Mouse (Mus musculus): Measurements from ENCODE around the gene Camta1. TPM values are rescaled to one million over a fixed set of nuclear protein-coding genes. Genes with fewer than 3 reads are reported as not detected.

Camta1 gene
- polyA plus RNA-seq, 1 experiment = 13.4 TPM

GRCm38 (mm10) chr4:151827840-151828239, 33.8 kb downstream of the Camta1 start:
- H3K4me1 ChIP-seq = peaks cover 71% of the 10 kb centered on the region
- peaks cover 59% of the 10 kb centered on the region for H3K36me3 ChIP-seq (replicated peaks; ENCODE audit: low read length)
- no peaks in the 10 kb centered on the region for H3K27me3 ChIP-seq (replicated peaks)
- no peaks in the 10 kb centered on the region for H3K9me3 ChIP-seq
- TF ChIP-seq GATA1 (IDR thresholded peaks at IDR 0.05; ENCODE audit: borderline replicate concordance, low read length) (no peak), FLI1 (IDR thresholded peaks at IDR 0.05; ENCODE audit: low read length) (no peak)
- peak overlapping the region; percentile 71 for H3K4me3 ChIP-seq (replicated peaks)

- no peaks in the 10 kb centered on the region for H3K9me3 ChIP-seq
- H3K4me1 ChIP-seq = peaks cover 71% of the 10 kb centered on the region
- H3K27me3 ChIP-seq (replicated peaks) = no peaks in the 10 kb centered on the region
- peak overlapping the region; percentile 70 for H3K4me3 ChIP-seq (replicated peaks)
- H3K36me3 ChIP-seq (replicated peaks; ENCODE audit: low read length) = peaks cover 59% of the 10 kb centered on the region
- TF ChIP-seq GATA1 (IDR thresholded peaks at IDR 0.05; ENCODE audit: borderline replicate concordance, low read length) (no peak), FLI1 (IDR thresholded peaks at IDR 0.05; ENCODE audit: low read length) (no peak)
Observed at GRCm38 (mm10) chr4:151827356-151827755, 34.3 kb downstream of the Camta1 start.

- TF ChIP-seq FLI1 (IDR thresholded peaks at IDR 0.05; ENCODE audit: low read length) = no peak
- TF ChIP-seq GATA1 (IDR thresholded peaks at IDR 0.05; ENCODE audit: borderline replicate concordance, low read length) = no peak
- peaks cover 67% of the 10 kb centered on the region for H3K36me3 ChIP-seq (replicated peaks; ENCODE audit: low read length)
- H3K9me3 ChIP-seq = no peaks in the 10 kb centered on the region
- peaks cover 96% of the 10 kb centered on the region for H3K4me1 ChIP-seq
- H3K27me3 ChIP-seq (replicated peaks) = no peaks in the 10 kb centered on the region
- H3K4me3 ChIP-seq (replicated peaks) = no peak overlapping the region
Observed at GRCm38 (mm10) chr4:151823963-151824362, 37.7 kb downstream of the Camta1 start.

- TF ChIP-seq FLI1 (IDR thresholded peaks at IDR 0.05; ENCODE audit: low read length) = no peak
- TF ChIP-seq GATA1 (IDR thresholded peaks at IDR 0.05; ENCODE audit: borderline replicate concordance, low read length) = no peak
- Histone ChIP-seq H3K36me3 (replicated peaks; ENCODE audit: low read length) (peaks cover 60% of the 10 kb centered on the region), H3K4me1 (peaks cover 96% of the 10 kb centered on the region), H3K27me3 (replicated peaks) (no peaks in the 10 kb centered on the region), H3K9me3 (no peaks in the 10 kb centered on the region), H3K4me3 (replicated peaks) (peak overlapping the region; percentile 71)
Observed at GRCm38 (mm10) chr4:151822986-151823385, 38.7 kb downstream of the Camta1 start.

GRCm38 (mm10) chr4:151817981-151818766, 43.5 kb downstream of the Camta1 start:
- no peaks in the 10 kb centered on the region for H3K27me3 ChIP-seq (replicated peaks)
- H3K36me3 ChIP-seq (replicated peaks; ENCODE audit: low read length) = peaks cover 46% of the 10 kb centered on the region
- no peak for TF ChIP-seq FLI1 (IDR thresholded peaks at IDR 0.05; ENCODE audit: low read length)
- TF ChIP-seq GATA1 (IDR thresholded peaks at IDR 0.05; ENCODE audit: borderline replicate concordance, low read length) = no peak
- H3K4me1 ChIP-seq = peaks cover 100% of the 10 kb centered on the region
- H3K4me3 ChIP-seq (replicated peaks) = peak overlapping the region; percentile 79
- no peaks in the 10 kb centered on the region for H3K9me3 ChIP-seq

- Histone ChIP-seq H3K36me3 (replicated peaks; ENCODE audit: low read length) (peaks cover 22% of the 10 kb centered on the region), H3K27me3 (replicated peaks) (no peaks in the 10 kb centered on the region), H3K4me3 (replicated peaks) (peak overlapping the region; percentile 24), H3K9me3 (no peaks in the 10 kb centered on the region), H3K4me1 (peaks cover 86% of the 10 kb centered on the region)
- no peak for TF ChIP-seq FLI1 (IDR thresholded peaks at IDR 0.05; ENCODE audit: low read length)
- no peak for TF ChIP-seq GATA1 (IDR thresholded peaks at IDR 0.05; ENCODE audit: borderline replicate concordance, low read length)
Observed at GRCm38 (mm10) chr4:151813711-151814110, 48.0 kb downstream of the Camta1 start.

GRCm38 (mm10) chr4:151805685-151806084, 56.0 kb downstream of the Camta1 start:
- Histone ChIP-seq H3K4me1 (peaks cover 79% of the 10 kb centered on the region), H3K4me3 (replicated peaks) (no peak overlapping the region), H3K9me3 (no peaks in the 10 kb centered on the region), H3K36me3 (replicated peaks; ENCODE audit: low read length) (peaks cover 11% of the 10 kb centered on the region), H3K27me3 (replicated peaks) (no peaks in the 10 kb centered on the region)
- TF ChIP-seq GATA1 (IDR thresholded peaks at IDR 0.05; ENCODE audit: borderline replicate concordance, low read length) (no peak), FLI1 (IDR thresholded peaks at IDR 0.05; ENCODE audit: low read length) (no peak)

GRCm38 (mm10) chr4:151805046-151805445, 56.6 kb downstream of the Camta1 start:
- peaks cover 81% of the 10 kb centered on the region for H3K4me1 ChIP-seq
- TF ChIP-seq GATA1 (IDR thresholded peaks at IDR 0.05; ENCODE audit: borderline replicate concordance, low read length) (no peak), FLI1 (IDR thresholded peaks at IDR 0.05; ENCODE audit: low read length) (no peak)
- H3K9me3 ChIP-seq = no peaks in the 10 kb centered on the region
- H3K36me3 ChIP-seq (replicated peaks; ENCODE audit: low read length) = peaks cover 11% of the 10 kb centered on the region
- H3K4me3 ChIP-seq (replicated peaks) = no peak overlapping the region
- H3K27me3 ChIP-seq (replicated peaks) = no peaks in the 10 kb centered on the region

GRCm38 (mm10) chr4:151804208-151804607, 57.5 kb downstream of the Camta1 start:
- Histone ChIP-seq H3K4me3 (replicated peaks) (no peak overlapping the region), H3K36me3 (replicated peaks; ENCODE audit: low read length) (peaks cover 11% of the 10 kb centered on the region), H3K9me3 (no peaks in the 10 kb centered on the region), H3K4me1 (peaks cover 89% of the 10 kb centered on the region), H3K27me3 (replicated peaks) (no peaks in the 10 kb centered on the region)
- TF ChIP-seq GATA1 (IDR thresholded peaks at IDR 0.05; ENCODE audit: borderline replicate concordance, low read length) (no peak), FLI1 (IDR thresholded peaks at IDR 0.05; ENCODE audit: low read length) (no peak)

- Histone ChIP-seq H3K4me1 (peaks cover 82% of the 10 kb centered on the region), H3K4me3 (replicated peaks) (no peak overlapping the region), H3K36me3 (replicated peaks; ENCODE audit: low read length) (peaks cover 18% of the 10 kb centered on the region), H3K27me3 (replicated peaks) (no peaks in the 10 kb centered on the region), H3K9me3 (no peaks in the 10 kb centered on the region)
- TF ChIP-seq FLI1 (IDR thresholded peaks at IDR 0.05; ENCODE audit: low read length) (no peak), GATA1 (IDR thresholded peaks at IDR 0.05; ENCODE audit: borderline replicate concordance, low read length) (no peak)
Observed at GRCm38 (mm10) chr4:151798630-151799029, 63.0 kb downstream of the Camta1 start.
